Mouse (Mus musculus) testis, adult 2 months (tissue): ENCODE measurements around the gene Syn3. TPM values are rescaled to one million over a fixed set of nuclear protein-coding genes. Genes with fewer than 3 reads are reported as not detected.

Experiments used
- H3K27ac ChIP-seq: fragments of 200-500 bp; 2 replicates; pipeline ENCODE4 v1.5.1; 2012; ENCODE audit warnings: low read depth, low read length; ENCODE audit not compliant: control insufficient read depth, insufficient read depth
- H3K27me3 ChIP-seq: fragments of 200-500 bp; 2 replicates; pipeline ENCODE4 v1.6.1; 2012; ENCODE audit warnings: mild to moderate bottlenecking, low read length, moderate library complexity; ENCODE audit not compliant: control insufficient read depth, insufficient read depth
- H3K36me3 ChIP-seq: fragments of 200-500 bp; 2 replicates; pipeline ENCODE4 v1.6.1; 2012; ENCODE audit warnings: mild to moderate bottlenecking, low read length; ENCODE audit not compliant: control insufficient read depth, insufficient read depth
- H3K4me1 ChIP-seq: fragments of 200-500 bp; 2 replicates; pipeline ENCODE4 v1.6.1; 2012; ENCODE audit warnings: low read length; ENCODE audit not compliant: control insufficient read depth, insufficient read depth
- H3K4me3 ChIP-seq: fragments of 200-500 bp; 2 replicates; pipeline ENCODE4 v1.5.1; 2012; ENCODE audit warnings: low read depth, mild to moderate bottlenecking, low read length, moderate library complexity, mixed read lengths; ENCODE audit not compliant: control insufficient read depth
- CTCF ChIP-seq: fragments of 200-500 bp; IDR thresholded peaks from 2 replicates; pipeline ENCODE4 v1.5.1; 2012; ENCODE audit warnings: low read depth, mild to moderate bottlenecking, inconsistent platforms, low read length, moderate library complexity; ENCODE audit not compliant: control insufficient read depth, insufficient read depth, insufficient replicate concordance
- POLR2A ChIP-seq: fragments of 200-500 bp; IDR thresholded peaks from 2 replicates; pipeline ENCODE4 v1.6.1; 2012; ENCODE audit warnings: low read depth, mild to moderate bottlenecking, inconsistent platforms, low read length, moderate library complexity; ENCODE audit not compliant: control insufficient read depth
- polyA plus RNA-seq: library from polyadenylated mRNA; depleted of rRNA; stranded (reverse); fragments of >200 nt; gene quantifications from 2 replicates; pipeline ENCODE4 v1.2.3, GENCODE M21; 2012

Gene Syn3
- polyA plus RNA-seq, 1 experiment, result 0.84 TPM

DNA sequence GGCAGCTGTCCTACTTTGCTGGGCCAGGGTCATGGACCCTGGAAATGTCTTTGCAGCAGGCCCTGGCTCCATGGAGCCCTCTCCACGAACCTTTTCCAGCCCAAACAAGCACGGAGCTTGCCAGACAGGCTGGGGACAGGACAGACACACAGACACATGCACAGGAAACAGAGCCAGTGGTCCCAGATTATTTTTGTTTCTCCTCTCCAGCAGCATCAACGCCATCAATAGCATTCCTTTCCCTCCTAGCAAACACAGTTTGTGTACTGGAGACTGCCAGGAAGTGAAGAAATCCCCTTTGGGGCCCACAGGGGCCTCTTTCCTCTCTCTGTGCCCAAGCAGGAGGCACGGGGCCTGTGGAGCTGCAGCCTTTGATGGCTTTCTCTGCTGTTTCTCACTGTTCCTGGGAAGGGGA is 331.8 kb downstream of the Syn3 start:
- Histone ChIP-seq H3K27me3 (no peaks in the 10 kb centered on the region), H3K4me1 (no peaks in the 10 kb centered on the region), H3K36me3 (no peaks in the 10 kb centered on the region), H3K27ac (no peak overlapping the region), H3K4me3 (no peak overlapping the region)
- TF ChIP-seq POLR2A, result no peak
- TF ChIP-seq CTCF, result no peak

DNA sequence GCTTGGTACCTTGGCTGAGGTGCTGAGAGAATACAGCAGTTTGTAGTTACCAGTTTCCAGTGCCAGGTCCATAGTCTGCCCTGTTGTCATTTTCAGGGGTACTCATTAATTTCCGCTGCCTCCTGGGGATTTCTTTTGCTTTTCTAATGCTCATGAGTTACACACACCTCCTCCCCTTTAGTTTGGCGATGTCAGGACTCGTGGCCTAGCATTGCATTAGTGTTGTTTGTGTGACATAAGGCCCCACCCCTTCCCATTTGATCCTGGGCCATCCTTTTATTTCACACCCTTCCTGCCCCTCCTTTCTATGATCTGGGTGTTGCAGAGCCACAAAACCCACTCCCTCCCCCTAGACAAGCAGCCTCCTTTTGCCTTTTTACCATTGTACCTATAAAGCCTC is 334.6 kb downstream of the Syn3 start:
- no peaks in the 10 kb centered on the region for H3K27me3 ChIP-seq
- TF ChIP-seq CTCF (no peak), POLR2A (no peak)
- no peaks in the 10 kb centered on the region for H3K36me3 ChIP-seq
- H3K4me3 ChIP-seq, result no peak overlapping the region
- H3K4me1 ChIP-seq, result no peaks in the 10 kb centered on the region
- no peak overlapping the region for H3K27ac ChIP-seq

DNA sequence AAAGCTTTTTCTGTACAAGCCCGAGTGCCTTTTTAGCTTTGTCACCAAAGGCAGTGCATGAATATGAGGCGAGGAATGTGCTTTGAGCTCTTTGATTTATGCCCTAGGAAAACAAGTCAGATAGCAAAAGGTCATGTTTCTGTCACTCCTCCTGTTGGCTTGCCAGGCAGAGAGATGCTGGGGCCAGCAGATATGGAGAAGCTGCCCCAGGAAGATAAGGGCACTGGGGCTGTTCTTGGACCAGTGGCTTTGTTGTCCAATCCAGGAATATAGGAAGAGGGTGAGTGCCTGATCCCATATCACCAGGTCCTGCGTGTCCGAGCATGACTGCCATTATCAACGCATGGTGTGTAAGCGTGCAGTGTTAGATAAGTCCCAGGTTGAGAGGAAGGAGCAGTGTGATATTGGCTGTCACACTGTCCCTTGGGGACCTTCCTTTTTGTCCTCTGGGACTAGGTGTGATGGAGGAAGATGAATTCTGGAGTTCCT is 336.9 kb downstream of the Syn3 start:
- H3K27me3 ChIP-seq, result no peaks in the 10 kb centered on the region
- H3K4me3 ChIP-seq, result no peak overlapping the region
- TF ChIP-seq POLR2A, result no peak
- TF ChIP-seq CTCF, result no peak
- H3K27ac ChIP-seq, result no peak overlapping the region
- no peaks in the 10 kb centered on the region for H3K4me1 ChIP-seq
- no peaks in the 10 kb centered on the region for H3K36me3 ChIP-seq

DNA sequence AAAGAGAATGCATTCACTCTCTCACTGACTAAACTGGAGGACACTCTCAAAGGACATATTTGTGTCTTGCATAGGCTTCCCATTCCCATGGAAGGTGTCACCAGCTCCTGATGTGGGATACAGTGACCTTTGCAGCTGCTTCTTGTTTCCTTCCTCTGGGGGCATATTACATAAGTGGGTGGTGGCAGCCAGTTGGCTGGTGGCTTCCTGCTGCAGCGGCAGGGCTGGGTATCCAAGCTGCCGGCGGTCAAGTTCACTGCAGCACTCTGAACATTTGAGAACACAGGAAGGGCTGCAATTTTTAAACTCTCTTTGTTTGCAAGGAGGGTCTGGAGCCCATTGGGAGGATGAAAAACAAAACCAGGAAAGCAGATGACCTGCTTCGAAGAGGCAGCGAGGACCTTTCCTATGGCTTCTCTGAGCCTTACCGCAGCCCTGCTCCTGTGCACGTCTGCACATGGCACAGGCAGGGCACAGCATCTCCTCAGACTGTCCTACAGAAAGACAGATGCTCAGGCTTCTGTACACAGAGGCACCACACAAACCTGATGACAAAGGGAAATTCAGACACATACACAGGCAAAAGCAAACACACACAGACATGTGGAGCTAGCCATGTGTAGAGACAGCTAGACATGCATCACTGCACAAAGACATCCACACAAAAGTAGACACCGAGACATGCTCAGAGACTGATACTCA is 340.3 kb downstream of the Syn3 start:
- TF ChIP-seq POLR2A (no peak), CTCF (no peak)
- H3K4me3 ChIP-seq, result no peak overlapping the region
- no peaks in the 10 kb centered on the region for H3K36me3 ChIP-seq
- no peaks in the 10 kb centered on the region for H3K4me1 ChIP-seq
- H3K27ac ChIP-seq, result no peak overlapping the region
- no peaks in the 10 kb centered on the region for H3K27me3 ChIP-seq

DNA sequence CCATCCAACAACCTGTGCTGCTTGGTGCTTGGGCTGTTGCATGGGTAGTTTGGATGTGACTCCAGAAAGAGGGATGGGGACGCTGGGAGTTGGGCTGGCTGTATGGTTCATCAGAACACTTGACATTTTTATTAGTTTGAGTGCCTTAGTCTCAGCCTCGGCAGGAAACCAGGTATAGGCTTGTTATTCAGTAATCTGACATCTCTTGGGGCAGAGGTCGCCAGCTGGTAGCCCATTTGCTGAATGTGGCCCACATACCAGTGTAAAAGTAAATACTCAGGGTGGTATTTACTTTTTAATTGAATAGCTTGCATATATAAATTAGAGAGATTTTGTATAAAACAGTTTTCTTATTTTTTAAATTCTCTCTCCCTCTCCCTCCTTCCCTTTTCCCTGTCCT is 343.4 kb downstream of the Syn3 start:
- Histone ChIP-seq H3K4me1 (no peaks in the 10 kb centered on the region), H3K27me3 (no peaks in the 10 kb centered on the region), H3K4me3 (no peak overlapping the region), H3K27ac (no peak overlapping the region), H3K36me3 (no peaks in the 10 kb centered on the region)
- TF ChIP-seq CTCF (no peak), POLR2A (no peak)

DNA sequence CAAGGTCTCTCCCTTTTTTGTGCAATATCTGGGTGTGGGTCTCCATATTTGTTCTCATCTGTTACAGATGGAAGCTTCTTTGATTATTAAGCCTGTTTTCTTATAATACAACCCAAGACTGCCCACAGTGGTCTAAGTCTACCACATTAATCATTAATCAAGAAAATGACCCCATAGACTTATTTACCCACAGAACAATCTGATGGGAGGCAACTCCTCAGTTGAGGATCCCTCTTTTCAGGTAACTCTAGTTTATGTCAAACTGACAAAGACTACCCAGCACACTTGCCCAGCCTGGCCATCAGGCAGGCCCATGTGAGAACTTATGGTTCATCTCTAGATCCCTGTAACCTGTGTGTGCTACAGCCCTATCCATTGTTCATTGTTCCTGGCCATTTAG is 345.5 kb downstream of the Syn3 start:
- no peak for TF ChIP-seq POLR2A
- TF ChIP-seq CTCF, result no peak
- Histone ChIP-seq H3K4me1 (no peaks in the 10 kb centered on the region), H3K4me3 (no peak overlapping the region), H3K27ac (no peak overlapping the region), H3K36me3 (no peaks in the 10 kb centered on the region), H3K27me3 (no peaks in the 10 kb centered on the region)

DNA sequence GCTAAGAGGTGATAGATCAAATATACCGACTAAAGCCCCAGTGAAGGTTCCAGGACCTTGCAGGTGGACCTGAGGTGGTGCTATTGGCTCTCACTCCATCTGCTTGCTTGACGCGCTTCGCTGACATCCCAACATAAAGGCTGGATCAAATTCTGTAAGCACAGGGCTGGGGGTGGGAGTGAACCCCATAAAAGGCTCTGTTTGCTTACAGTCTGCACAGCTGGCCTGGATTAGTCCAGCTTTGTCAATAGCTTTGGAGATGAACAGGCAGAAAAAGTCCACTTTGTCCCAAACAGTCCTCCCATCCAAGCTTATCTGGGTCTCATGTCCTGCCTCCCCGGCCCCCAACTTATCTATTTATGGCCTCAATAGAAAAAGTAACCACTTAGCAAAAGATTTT is 347.3 kb downstream of the Syn3 start:
- Histone ChIP-seq H3K27ac (no peak overlapping the region), H3K4me3 (no peak overlapping the region), H3K27me3 (no peaks in the 10 kb centered on the region), H3K4me1 (no peaks in the 10 kb centered on the region), H3K36me3 (no peaks in the 10 kb centered on the region)
- no peak for TF ChIP-seq POLR2A
- TF ChIP-seq CTCF, result no peak
